Mouse (Mus musculus) neural tube, embryonic 15.5 days (tissue): Measurements from ENCODE around the gene Rhox3a2. TPM values are rescaled to one million over a fixed set of nuclear protein-coding genes. Genes with fewer than 3 reads are reported as not detected.
"Not testable (repeated sequence)": the region's sequence is repeated elsewhere in the genome, so short reads cannot be mapped to it uniquely, and the experiment has no call there.

ENCODE experiments used
- ATAC-seq: fragments of 200-750 bp; cut with Nextera tagmentation; 2 replicates; pipeline ENCODE4 v1.8.0; 2017; ENCODE audit warnings: mild to moderate bottlenecking, moderate TSS enrichment, moderate library complexity; ENCODE audit not compliant: low FRiP score
- H3K27ac ChIP-seq: fragments of 300-500 bp; sonication (generic); replicated peaks from 2 replicates; pipeline ENCODE4 v1.5.1; 2015; ENCODE audit warnings: mild to moderate bottlenecking, inconsistent platforms
- H3K27me3 ChIP-seq: fragments of 300-500 bp; sonication (generic); replicated peaks from 2 replicates; pipeline ENCODE4 v1.6.1; 2015; ENCODE audit warnings: inconsistent platforms
- H3K36me3 ChIP-seq: fragments of 300-500 bp; sonication (generic); 2 replicates; pipeline ENCODE4 v1.6.1; 2015; ENCODE audit warnings: inconsistent platforms
- H3K4me1 ChIP-seq: fragments of 300-500 bp; sonication (generic); 2 replicates; pipeline ENCODE4 v1.6.1; 2015; ENCODE audit warnings: inconsistent platforms
- H3K4me2 ChIP-seq: fragments of 300-500 bp; sonication (generic); 2 replicates; pipeline ENCODE4 v1.6.1; 2015; ENCODE audit warnings: inconsistent platforms, mild to moderate bottlenecking, moderate library complexity
- H3K4me3 ChIP-seq: fragments of 300-500 bp; sonication (generic); replicated peaks from 2 replicates; pipeline ENCODE4 v1.5.1; 2015; ENCODE audit warnings: mild to moderate bottlenecking, inconsistent platforms
- H3K9ac ChIP-seq: fragments of 300-500 bp; sonication (generic); replicated peaks from 2 replicates; pipeline ENCODE4 v1.6.1; 2015; ENCODE audit warnings: mild to moderate bottlenecking, inconsistent platforms
- H3K9me3 ChIP-seq: fragments of 300-500 bp; sonication (generic); replicated peaks from 2 replicates; pipeline ENCODE4 v1.6.1; 2016; ENCODE audit warnings: inconsistent platforms
- WGBS: fragments of 180-500 bp; shearing (Covaris S2); methylation state at CpG from one replicate; pipeline ENCODE4 v1.1.7; 2015; ENCODE audit warnings: mixed read lengths; 5-methylcytosine and 5-hydroxymethylcytosine counted together
- polyA plus RNA-seq: library from polyadenylated mRNA; unstranded; fragments of >200 nt; fragmentation: Nextera tagmentation; extraction: Ambion mirVana; gene quantifications from 2 replicates; pipeline ENCODE4 v1.2.1, GENCODE M21; 2015

The Rhox3a2 gene
- polyA plus RNA-seq = not detected in 2 replicates

DNA sequence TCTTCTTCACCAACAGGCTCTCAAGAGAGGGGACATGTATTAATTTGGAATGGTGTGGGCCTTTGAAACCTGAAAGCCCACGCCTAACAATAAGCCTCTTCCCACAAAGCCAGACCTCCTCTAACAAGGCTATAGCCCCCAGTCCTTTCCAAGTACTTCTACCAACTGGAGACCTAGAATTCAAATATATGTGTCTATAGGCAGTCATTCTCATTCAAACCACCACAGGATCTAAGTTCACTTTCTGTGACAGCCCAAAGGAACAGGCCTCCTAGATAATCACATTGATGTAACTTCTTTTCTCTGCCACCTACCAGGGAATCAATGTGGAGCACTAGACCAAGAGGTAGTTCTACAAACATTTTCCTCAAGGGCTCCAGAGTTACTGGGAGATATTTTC is at the start of gene Rhox3a2:
Rhox3a2 (plus strand) TSS at position 301 of the 400 bp plus-strand sequence.
- H3K4me1 ChIP-seq, H3K9me3 ChIP-seq, H3K36me3 ChIP-seq, H3K9ac ChIP-seq, H3K4me3 ChIP-seq, H3K4me2 ChIP-seq, H3K27ac ChIP-seq, H3K27me3 ChIP-seq, ATAC-seq: not testable (repeated sequence)
- WGBS = no CpG with 5 or more reads among the region's 1 CpGs

DNA sequence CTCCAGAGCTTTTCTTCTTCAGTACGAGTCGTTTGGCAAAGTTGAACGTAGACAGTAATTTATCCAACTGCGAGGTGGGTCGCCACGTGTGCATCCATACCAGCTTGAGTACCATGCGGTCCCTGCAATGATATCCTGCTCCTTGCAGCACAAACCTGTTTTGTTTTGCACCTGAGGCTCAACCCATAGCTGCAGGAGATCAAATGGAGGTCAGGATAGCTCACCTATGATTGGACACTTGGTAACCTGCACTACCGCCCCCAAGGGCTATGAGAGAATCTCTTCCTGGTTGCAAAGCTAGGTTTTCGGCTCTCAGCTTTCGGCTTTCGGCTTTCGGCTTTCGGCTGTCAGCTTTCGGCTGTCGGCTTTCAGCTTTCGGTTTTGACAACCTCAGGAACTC is 10.7 kb downstream of the Rhox3a2 start, which contains the start of gene Rhox4a2:
Rhox4a2 (plus strand) TSS at position 301 of the 400 bp plus-strand sequence.
- not testable (repeated sequence) for H3K4me3 ChIP-seq, ATAC-seq, H3K4me2 ChIP-seq, H3K9ac ChIP-seq, H3K36me3 ChIP-seq, H3K4me1 ChIP-seq, H3K27me3 ChIP-seq, H3K27ac ChIP-seq, H3K9me3 ChIP-seq
- WGBS = 95% methylated on average over 8 of the region's 16 CpGs

DNA sequence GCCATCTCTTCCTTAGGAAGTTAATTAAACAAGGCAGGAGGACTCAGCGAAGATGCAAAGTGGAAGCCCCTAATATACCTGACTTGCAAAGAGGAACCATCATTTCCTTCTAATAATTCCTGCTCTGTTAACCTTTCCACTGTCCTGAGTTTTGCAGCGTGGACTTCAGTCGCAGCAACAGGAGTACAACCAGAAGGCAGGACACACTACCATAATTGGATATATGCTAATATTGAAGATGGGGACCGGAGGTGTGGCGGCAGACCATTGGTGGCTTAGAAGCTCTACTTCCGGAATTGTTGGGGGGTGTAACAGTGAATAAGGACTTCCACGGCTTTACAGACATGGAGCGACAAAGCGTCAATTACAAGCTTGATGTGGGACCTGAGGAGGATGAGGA is 31.9 kb downstream of the Rhox3a2 start, which contains the start of gene Rhox2b:
Rhox2b (plus strand) TSS at position 301 of the 400 bp plus-strand sequence.
- not testable (repeated sequence) for H3K27ac ChIP-seq, H3K36me3 ChIP-seq, H3K4me3 ChIP-seq, H3K4me2 ChIP-seq, H3K27me3 ChIP-seq, H3K4me1 ChIP-seq, ATAC-seq, H3K9ac ChIP-seq, H3K9me3 ChIP-seq
- WGBS = no CpG with 5 or more reads among the region's 9 CpGs

DNA sequence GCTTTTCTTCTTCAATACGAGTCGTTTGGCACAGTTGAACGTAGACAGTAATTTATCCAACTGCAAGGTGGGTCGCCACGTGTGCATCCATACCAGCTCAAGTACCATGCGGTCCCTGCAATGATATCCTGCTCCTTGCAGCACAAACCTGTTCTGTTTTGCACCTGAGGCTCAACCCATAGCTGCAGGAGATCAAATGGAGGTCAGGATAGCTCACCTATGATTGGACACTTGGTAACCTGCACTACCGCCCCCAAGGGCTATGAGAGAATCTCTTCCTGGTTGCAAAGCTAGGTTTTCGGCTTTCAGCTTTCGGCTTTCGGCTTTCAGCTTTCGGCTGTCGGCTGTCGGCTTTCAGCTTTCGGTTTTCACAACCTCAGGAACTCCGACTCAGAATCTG is 52.4 kb downstream of the Rhox3a2 start, which contains the start of gene Rhox4b:
Rhox4b (plus strand) TSS at position 301 of the 400 bp plus-strand sequence.
- not testable (repeated sequence) for H3K4me2 ChIP-seq, H3K36me3 ChIP-seq, H3K27ac ChIP-seq, ATAC-seq, H3K4me3 ChIP-seq, H3K9ac ChIP-seq, H3K27me3 ChIP-seq, H3K4me1 ChIP-seq, H3K9me3 ChIP-seq
- 91% methylated on average over 14 of the region's 15 CpGs for WGBS

Other genes with a start within 250 kb of the Rhox3a2 start
- 0.14 and 0.29 TPM in 2 replicates for gene Akap14, start 211.2 kb upstream of the Rhox3a2 start, polyA plus RNA-seq
- gene Ndufa1, start 188.9 kb upstream of the Rhox3a2 start, polyA plus RNA-seq = 742 and 895 TPM in 2 replicates
- gene Rnf113a1, start 188.8 kb upstream of the Rhox3a2 start, polyA plus RNA-seq = 23.7 and 27.3 TPM in 2 replicates
- not detected in 2 replicates for gene Gm9, start 169.0 kb upstream of the Rhox3a2 start, polyA plus RNA-seq
- not detected in 2 replicates for gene Rhox1, start 157.8 kb upstream of the Rhox3a2 start, polyA plus RNA-seq
- gene Rhox2a, start 135.1 kb upstream of the Rhox3a2 start, polyA plus RNA-seq = not detected in 2 replicates
- gene Rhox3a, start 130.1 kb upstream of the Rhox3a2 start, polyA plus RNA-seq = not detected in 2 replicates
- gene Rhox4a, start 114.7 kb upstream of the Rhox3a2 start, polyA plus RNA-seq = not detected in 2 replicates
- gene Rhox4a2, start 10.8 kb downstream of the Rhox3a2 start, polyA plus RNA-seq = 8.1 TPM in 1 of 2 replicates, not detected in the other
- not detected in 2 replicates for gene Rhox2b, start 32.0 kb downstream of the Rhox3a2 start, polyA plus RNA-seq
- 3.9 TPM in 1 of 2 replicates, not detected in the other for gene Rhox4b, start 52.5 kb downstream of the Rhox3a2 start, polyA plus RNA-seq
- gene Rhox2c, start 73.7 kb downstream of the Rhox3a2 start, polyA plus RNA-seq = not detected in 2 replicates
- not detected in 2 replicates for gene Rhox3c, start 78.6 kb downstream of the Rhox3a2 start, polyA plus RNA-seq
- gene Rhox4c, start 100.3 kb downstream of the Rhox3a2 start, polyA plus RNA-seq = not detected in 2 replicates
- not detected in 2 replicates for gene Rhox2d, start 113.4 kb downstream of the Rhox3a2 start, polyA plus RNA-seq
- not detected in 2 replicates for gene Rhox4d, start 134.3 kb downstream of the Rhox3a2 start, polyA plus RNA-seq
- not detected in 2 replicates for gene Rhox2e, start 150.4 kb downstream of the Rhox3a2 start, polyA plus RNA-seq
- not detected in 2 replicates for gene Rhox3e, start 162.0 kb downstream of the Rhox3a2 start, polyA plus RNA-seq
- not detected in 2 replicates for gene Rhox4e, start 177.4 kb downstream of the Rhox3a2 start, polyA plus RNA-seq
- 0.36 TPM in 1 of 2 replicates, not detected in the other for gene Rhox2f, start 191.4 kb downstream of the Rhox3a2 start, polyA plus RNA-seq
- gene Rhox3f, start 201.0 kb downstream of the Rhox3a2 start, polyA plus RNA-seq = not detected in 2 replicates
- not detected in 2 replicates for gene Rhox4f, start 227.7 kb downstream of the Rhox3a2 start, polyA plus RNA-seq
- not detected in 2 replicates for gene Rhox3g, start 248.6 kb downstream of the Rhox3a2 start, polyA plus RNA-seq